Mouse (Mus musculus) testis, adult 2 months (tissue): ENCODE results near the gene Itga3.

Experiments used
- CTCF ChIP-seq: fragments of 200-500 bp; IDR thresholded peaks from 2 replicates; pipeline ENCODE4 v1.5.1; 2012; ENCODE audit warnings: low read depth, mild to moderate bottlenecking, inconsistent platforms, low read length, moderate library complexity; ENCODE audit not compliant: control insufficient read depth, insufficient read depth, insufficient replicate concordance
- POLR2A ChIP-seq: fragments of 200-500 bp; IDR thresholded peaks from 2 replicates; pipeline ENCODE4 v1.6.1; 2012; ENCODE audit warnings: low read depth, mild to moderate bottlenecking, inconsistent platforms, low read length, moderate library complexity; ENCODE audit not compliant: control insufficient read depth

DNA sequence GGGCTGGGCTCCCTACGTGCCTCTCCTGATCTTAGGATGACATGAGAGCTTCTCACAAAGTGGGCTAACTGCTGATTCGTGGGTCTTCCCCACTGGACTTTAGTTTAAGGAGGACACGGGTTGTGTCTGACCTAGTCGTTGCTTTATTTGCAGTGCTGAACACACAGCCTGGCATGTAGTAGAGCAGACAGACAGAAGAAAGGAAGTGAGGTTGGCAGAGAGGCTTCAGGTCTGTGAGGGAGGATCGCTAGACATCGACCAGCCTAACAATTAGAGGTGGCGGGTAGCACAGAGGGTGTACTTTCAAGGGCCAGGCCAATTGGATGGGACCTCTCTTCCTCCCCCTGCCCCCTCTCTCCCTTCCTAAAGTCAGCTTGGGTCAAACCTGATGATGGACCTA lies 33.0 kb downstream of the Itga3 start:
- TF ChIP-seq POLR2A, result no peak
- no peak for TF ChIP-seq CTCF
